Comparison of ENCODE assay signal across 23 mouse cellular contexts in genomic region chr17:58932983-58933280, GRCm38 (mm10). TPM values are rescaled to one million over a fixed set of nuclear protein-coding genes. Genes with fewer than 3 reads are reported as not detected.
A peak's percentile ranks its signal among the peaks of the same experiment; 100 is the strongest.
DNase-seq lines count a peak whose midpoint lies in the region; ATAC-seq and TF ChIP-seq lines count a peak whose summit lies in the region.
"Had no signal": no experiment of that assay in that cellular context is flagged by ENCODE, and none has a peak within 500 bp of the region (broad histone marks: within the 10 kb centered on the region; RNA-seq: fewer than 3 reads in every experiment).

No protein-coding gene starts in this region.

- no peak for DNase-seq in ES-E14 (ENCODE audit: low read depth, low spot score)
- no peak for DNase-seq in cerebellum, postnatal 14 days
- DNase-seq in heart, adult 18-20 months = no peak
- DNase-seq: adrenal gland, postnatal 36 days; cerebellum, adult 2 months; heart, adult 11 months; lung, embryonic 14.5 days; lung, postnatal 36 days; thymus, postnatal 25 days had no signal

- WGBS in forebrain, embryonic 15.5 days = 0% methylated on average over 1 of the region's 1 CpGs
- 5% methylated on average over 1 of the region's 1 CpGs for WGBS in midbrain, embryonic 12.5 days
- 48% methylated on average over 1 of the region's 1 CpGs for WGBS in heart, embryonic 11.5 days (ENCODE audit: insufficient replicate concordance)

- no peak for TF ChIP-seq CTCF in E14TG2a.4 (conservative IDR thresholded peaks at IDR 0.05; ENCODE audit: low read length)

- 0 out of 2 replicates have a peak overlapping the region, but pooled peaks have one; percentile 4 for H3K4me3 ChIP-seq in E14TG2a.4 (replicated peaks; ENCODE audit: low read length)
- H3K4me3 ChIP-seq in ES-E14 (ENCODE audit: insufficient read depth in 1 of 2, low read depth in 1 of 2, low read length in 2 of 2, poor library complexity in 1 of 2, severe bottlenecking in 1 of 2) = no peak overlapping the region
- H3K4me3 ChIP-seq in forebrain, embryonic 15.5 days = no peak overlapping the region
- H3K4me3 ChIP-seq in midbrain, embryonic 12.5 days = no peak overlapping the region
- no peak overlapping the region for H3K4me3 ChIP-seq in heart, embryonic 11.5 days (ENCODE audit: low read depth, low read length)
- H3K4me3 ChIP-seq: embryonic facial prominence, embryonic 10.5 days; heart, embryonic 15.5 days; kidney, embryonic 15.5 days; liver, embryonic 12.5 days had no signal

- peak overlapping the region; percentile 38; the same call in 1 of the 2 replicates for H3K27ac ChIP-seq in ES-E14 (ENCODE audit: insufficient read depth, low read depth, low read length, poor library complexity, severe bottlenecking)
- peak overlapping the region; percentile 52; the same call in 1 of the 2 replicates for H3K27ac ChIP-seq in forebrain, embryonic 15.5 days (replicated peaks)
- H3K27ac ChIP-seq in midbrain, embryonic 12.5 days (replicated peaks) = peak overlapping the region; percentile 83
- no peak overlapping the region for H3K27ac ChIP-seq in heart, embryonic 11.5 days (ENCODE audit: low read depth, low read length)
- H3K27ac ChIP-seq: embryonic facial prominence, embryonic 10.5 days; heart, embryonic 15.5 days; kidney, embryonic 15.5 days; liver, embryonic 12.5 days had no signal

- in situ Hi-C loops in ES-E14 (cut with MboI; ENCODE audit: low sequenced_read_pairs in 2 of 2, unreplicated experiment in 2 of 2) = no loop called here

- H3K9me3 ChIP-seq in E14TG2a.4 (ENCODE audit: low read length) (no peaks in the 10 kb centered on the region), ES-E14 (ENCODE audit: control insufficient read depth, insufficient read depth, low read depth, low read length) (no peaks in the 10 kb centered on the region)
- no peaks in the 10 kb centered on the region for H3K9me3 ChIP-seq in forebrain, embryonic 15.5 days
- no peaks in the 10 kb centered on the region for H3K9me3 ChIP-seq in midbrain, embryonic 12.5 days
- no peaks in the 10 kb centered on the region for H3K9me3 ChIP-seq in heart, embryonic 11.5 days (replicated peaks; ENCODE audit: control insufficient read depth, low read length)
- H3K9me3 ChIP-seq: embryonic facial prominence, embryonic 10.5 days; heart, embryonic 15.5 days; kidney, embryonic 15.5 days; liver, embryonic 12.5 days had no signal

- H3K4me1 ChIP-seq in E14TG2a.4 (replicated peaks; ENCODE audit: low read depth, low read length) = peaks cover 24% of the 10 kb centered on the region
- H3K4me1 ChIP-seq in ES-E14 (ENCODE audit: control insufficient read depth in 2 of 2, insufficient read depth in 2 of 2, low read length in 2 of 2, poor library complexity in 1 of 2) = peaks cover 0 to 3% of the 10 kb centered on the region in 2 experiments; a peak in 1 of 4 replicates
- peaks cover 12% of the 10 kb centered on the region for H3K4me1 ChIP-seq in forebrain, embryonic 15.5 days
- peaks cover 22% of the 10 kb centered on the region for H3K4me1 ChIP-seq in midbrain, embryonic 12.5 days
- H3K4me1 ChIP-seq in heart, embryonic 11.5 days (ENCODE audit: control insufficient read depth, insufficient read depth, low read length) = no peaks in the 10 kb centered on the region
- H3K4me1 ChIP-seq: heart, embryonic 15.5 days had no signal

- H3K36me3 ChIP-seq in E14TG2a.4 (ENCODE audit: insufficient read depth, low read length) = no peaks in the 10 kb centered on the region
- no peaks in the 10 kb centered on the region for H3K36me3 ChIP-seq in ES-E14 (ENCODE audit: control insufficient read depth, insufficient read depth, low read length, poor library complexity, severe bottlenecking)
- H3K36me3 ChIP-seq in forebrain, embryonic 15.5 days = no peaks in the 10 kb centered on the region
- no peaks in the 10 kb centered on the region for H3K36me3 ChIP-seq in midbrain, embryonic 12.5 days
- H3K36me3 ChIP-seq in heart, embryonic 11.5 days (ENCODE audit: control insufficient read depth, insufficient read depth, low read length) = no peaks in the 10 kb centered on the region
- H3K36me3 ChIP-seq: embryonic facial prominence, embryonic 10.5 days; heart, embryonic 15.5 days; kidney, embryonic 15.5 days; liver, embryonic 12.5 days had no signal

- peak overlapping the region; percentile 1; the same call in 1 of the 2 replicates for H3K4me2 ChIP-seq in forebrain, embryonic 15.5 days (replicated peaks)
- H3K4me2 ChIP-seq in midbrain, embryonic 12.5 days (replicated peaks) = peak overlapping the region; percentile 38
- H3K4me2 ChIP-seq in heart, embryonic 11.5 days = no peak overlapping the region
- H3K4me2 ChIP-seq: heart, embryonic 15.5 days; kidney, embryonic 15.5 days; liver, embryonic 12.5 days; lung, embryonic 14.5 days had no signal

- H3K9ac ChIP-seq in ES-E14 (ENCODE audit: insufficient read depth, low read depth, low read length, poor library complexity, severe bottlenecking) = no peak overlapping the region
- H3K9ac ChIP-seq in forebrain, embryonic 15.5 days (replicated peaks) = no peak overlapping the region
- no peak overlapping the region for H3K9ac ChIP-seq in midbrain, embryonic 12.5 days (replicated peaks)
- H3K9ac ChIP-seq in heart, embryonic 11.5 days (ENCODE audit: low read depth, low read length) = no peak overlapping the region
- H3K9ac ChIP-seq: heart, embryonic 15.5 days; kidney, embryonic 15.5 days; liver, embryonic 12.5 days; lung, embryonic 14.5 days had no signal

- ATAC-seq in forebrain, embryonic 15.5 days (replicated peaks) = peak; percentile 36
- ATAC-seq in midbrain, embryonic 12.5 days (ENCODE audit: low FRiP score, low read depth) = no peak; the same call in 1 of the 2 replicates
- ATAC-seq in heart, embryonic 11.5 days (replicated peaks; ENCODE audit: insufficient number of reproducible peaks, low FRiP score, low TSS enrichment) = no peak
- ATAC-seq: intestine, embryonic 16.5 days; liver, embryonic 12.5 days had no signal

- H3K27me3 ChIP-seq in E14TG2a.4 (ENCODE audit: insufficient read depth, low read length) = no peaks in the 10 kb centered on the region
- H3K27me3 ChIP-seq in forebrain, embryonic 15.5 days = no peaks in the 10 kb centered on the region
- no peaks in the 10 kb centered on the region for H3K27me3 ChIP-seq in midbrain, embryonic 12.5 days
- no peaks in the 10 kb centered on the region for H3K27me3 ChIP-seq in heart, embryonic 11.5 days (ENCODE audit: control insufficient read depth, insufficient read depth, low read length)
- H3K27me3 ChIP-seq: heart, embryonic 15.5 days; kidney, embryonic 15.5 days; liver, embryonic 12.5 days had no signal

TF ChIP-seq in ES-E14, 5 proteins besides CTCF, POLR2A, EP300 and RAD21:
- TF ChIP-seq MAFK (IDR thresholded peaks at IDR 0.05; ENCODE audit: insufficient read depth, low read depth, low read length) = no peak
- no peak for TF ChIP-seq ZNF384 (IDR thresholded peaks at IDR 0.05; ENCODE audit: low read depth, low read length)
- TF ChIP-seq HCFC1 (IDR thresholded peaks at IDR 0.05; ENCODE audit: borderline replicate concordance, insufficient read depth, low read length) = no peak
- no peak for TF ChIP-seq ZC3H11A (IDR thresholded peaks at IDR 0.05; ENCODE audit: borderline replicate concordance, low read depth, low read length)
- no peak for TF ChIP-seq CHD2 (IDR thresholded peaks at IDR 0.05; ENCODE audit: low read depth, low read length)

RNA-seq across cellular contexts. Expression of gene Pdzph1, which starts 58.2 kb away (rescaled TPM):
- total RNA-seq in ES-E14 (2012; rRNA removed) = 0.13 and 0.26 TPM in 2 replicates
- polyA plus RNA-seq in forebrain, embryonic 15.5 days (2015; fragmentation: Nextera tagmentation; extraction: Ambion mirVana) = 8.2 and 8.3 TPM in 2 replicates
- polyA plus RNA-seq in midbrain, embryonic 12.5 days (2016; fragmentation: Nextera tagmentation; extraction: Ambion mirVana) = 22.3 and 24.8 TPM in 2 replicates
- not detected for total RNA-seq in heart, adult 18-20 months (2021)
- not detected in 2 replicates for polyA plus RNA-seq in heart, embryonic 11.5 days (2014; fragmentation: Nextera tagmentation; extraction: Ambion mirVana)
- total RNA-seq: gastrocnemius, adult 8-10 months; hematopoietic stem cell, adult 5-6 weeks had no signal
- polyA plus RNA-seq: C2C12; heart, embryonic 15.5 days; kidney, embryonic 15.5 days; large intestine, adult 2 months; limb, embryonic 11.5 days; lung, embryonic 14.5 days had no signal
